Mouse (Mus musculus): ENCODE data around the gene Megf11. TPM values are rescaled to one million over a fixed set of nuclear protein-coding genes. Genes with fewer than 3 reads are reported as not detected.

Megf11 gene
- polyA plus RNA-seq, 1 experiment from 2014 or later = 17.8 TPM

GRCm38 (mm10) chr9:64594442-64594841 lies 209.0 kb downstream of the Megf11 start:
- ATAC-seq (ENCODE audit: low FRiP score) = no peak

DNA sequence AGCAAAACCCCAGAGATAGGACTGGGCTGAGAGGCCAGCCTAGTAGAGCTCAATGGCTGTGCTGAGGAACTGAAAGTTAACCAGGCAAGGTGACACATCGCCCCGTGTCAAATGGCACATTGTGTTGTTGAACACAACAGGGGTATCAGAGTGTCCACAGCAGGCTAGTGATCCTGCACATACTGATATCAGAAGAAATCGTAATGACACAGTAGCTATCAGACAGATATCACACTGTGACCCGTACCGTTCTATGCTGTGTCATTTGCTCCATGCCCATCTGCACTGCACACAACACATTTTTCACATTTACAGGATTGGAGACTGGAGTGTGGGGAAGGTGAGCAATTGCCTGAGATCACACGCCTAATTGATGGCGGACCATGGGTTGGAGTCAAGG lies 213.0 kb downstream of the Megf11 start:
- no peaks in the 10 kb centered on the region; the same call in 1 of the 2 replicates for H3K27me3 ChIP-seq (replicated peaks)
- H3K36me3 ChIP-seq = no peaks in the 10 kb centered on the region
- no peak overlapping the region for H3K27ac ChIP-seq (replicated peaks)
- no peak overlapping the region for H3K4me2 ChIP-seq
- 95% methylated on average over 7 of the region's 7 CpGs for WGBS
- H3K4me3 ChIP-seq (replicated peaks) = no peak overlapping the region
- no peak overlapping the region for H3K9ac ChIP-seq (replicated peaks)
- no peak for ATAC-seq (ENCODE audit: low FRiP score)
- H3K4me1 ChIP-seq = peaks cover 15% of the 10 kb centered on the region
- H3K9me3 ChIP-seq (replicated peaks) = no peaks in the 10 kb centered on the region

More at GRCm38 (mm10) chr9:64594442-64594841, 209.0 kb downstream of the Megf11 start:
- H3K4me3 ChIP-seq (replicated peaks) = no peak overlapping the region
- H3K4me2 ChIP-seq = no peak overlapping the region
- H3K36me3 ChIP-seq = no peaks in the 10 kb centered on the region
- peaks cover 3% of the 10 kb centered on the region; the same call in 1 of the 2 replicates for H3K27me3 ChIP-seq (replicated peaks)
- WGBS = 54% methylated on average over 8 of the region's 8 CpGs
- H3K27ac ChIP-seq (replicated peaks) = no peak overlapping the region
- H3K4me1 ChIP-seq = peaks cover 20% of the 10 kb centered on the region
- no peak overlapping the region for H3K9ac ChIP-seq (replicated peaks)
- H3K9me3 ChIP-seq (replicated peaks) = no peaks in the 10 kb centered on the region

- Histone ChIP-seq H3K4me3 (replicated peaks) (no peak overlapping the region), H3K4me1 (peaks cover 27% of the 10 kb centered on the region), H3K9me3 (replicated peaks) (no peaks in the 10 kb centered on the region), H3K9ac (replicated peaks) (no peak overlapping the region), H3K27ac (replicated peaks) (no peak overlapping the region), H3K27me3 (replicated peaks) (no peaks in the 10 kb centered on the region; the same call in 1 of the 2 replicates), H3K36me3 (no peaks in the 10 kb centered on the region), H3K4me2 (no peak overlapping the region)
- WGBS = 88% methylated on average over 2 of the region's 2 CpGs
- ATAC-seq (ENCODE audit: low FRiP score) = no peak
Observed at GRCm38 (mm10) chr9:64600731-64601130, 215.3 kb downstream of the Megf11 start.

DNA sequence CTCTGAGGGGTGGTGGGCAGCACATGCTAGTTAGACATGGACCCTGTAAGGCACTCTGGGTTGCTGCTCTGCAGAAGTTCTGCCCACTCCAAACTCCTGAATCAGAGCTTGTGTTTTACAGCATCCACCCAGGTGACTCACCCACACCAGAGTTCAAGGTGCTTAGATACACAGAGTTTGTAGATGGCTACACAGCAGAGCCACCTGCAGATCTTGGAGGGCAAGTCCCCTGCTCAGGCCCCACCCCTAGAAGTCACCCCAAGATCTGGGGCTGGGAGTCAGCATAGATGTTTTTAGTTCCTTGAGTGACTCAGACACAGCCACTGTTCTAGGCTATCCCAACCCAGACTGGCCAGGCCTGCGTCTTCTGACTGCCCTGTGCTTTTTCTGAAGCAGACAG lies 217.5 kb downstream of the Megf11 start:
- no peaks in the 10 kb centered on the region for H3K36me3 ChIP-seq
- no peaks in the 10 kb centered on the region; the same call in 1 of the 2 replicates for H3K27me3 ChIP-seq (replicated peaks)
- ATAC-seq (ENCODE audit: low FRiP score) = no peak
- H3K4me2 ChIP-seq = no peak overlapping the region
- H3K4me1 ChIP-seq = peaks cover 45% of the 10 kb centered on the region
- H3K9ac ChIP-seq (replicated peaks) = no peak overlapping the region
- no peak overlapping the region for H3K27ac ChIP-seq (replicated peaks)
- WGBS = 81% methylated on average over 1 of the region's 1 CpGs
- H3K4me3 ChIP-seq (replicated peaks) = no peak overlapping the region
- no peaks in the 10 kb centered on the region for H3K9me3 ChIP-seq (replicated peaks)

DNA sequence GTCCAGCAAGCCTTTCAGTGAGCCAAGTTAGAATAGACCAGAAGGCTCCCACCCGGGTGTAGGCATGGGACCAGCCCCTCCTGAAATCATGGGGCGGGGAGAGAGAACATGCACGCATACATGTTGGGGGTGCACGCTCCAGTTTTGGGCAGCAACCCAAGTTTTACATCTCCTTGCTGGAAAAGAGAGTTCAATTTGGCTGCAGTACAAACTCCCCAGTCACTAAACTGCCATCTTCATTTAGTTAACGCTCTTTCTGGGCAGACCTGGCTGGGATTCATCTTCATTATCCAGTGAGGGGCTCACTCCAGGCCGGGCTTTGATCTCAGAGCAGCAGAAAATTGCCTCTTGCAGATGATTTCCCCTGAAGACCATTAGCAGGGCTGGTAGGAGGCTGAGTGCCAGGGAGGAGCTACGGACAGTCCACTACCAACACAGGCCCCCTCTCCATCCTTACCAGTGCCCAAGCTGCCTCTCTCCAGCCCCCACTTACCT lies 218.8 kb downstream of the Megf11 start:
- no peaks in the 10 kb centered on the region for H3K36me3 ChIP-seq
- H3K9ac ChIP-seq (replicated peaks) = no peak overlapping the region
- peaks cover 49% of the 10 kb centered on the region for H3K4me1 ChIP-seq
- H3K4me2 ChIP-seq = no peak overlapping the region
- H3K4me3 ChIP-seq (replicated peaks) = no peak overlapping the region
- H3K9me3 ChIP-seq (replicated peaks) = no peaks in the 10 kb centered on the region
- 32% methylated on average over 7 of the region's 7 CpGs for WGBS
- ATAC-seq (ENCODE audit: low FRiP score) = peak; percentile 49
- peak overlapping the region; percentile 58 for H3K27ac ChIP-seq (replicated peaks)
- H3K27me3 ChIP-seq (replicated peaks) = peaks cover 4% of the 10 kb centered on the region; the same call in 1 of the 2 replicates

GRCm38 (mm10) chr9:64605077-64605714 lies 219.8 kb downstream of the Megf11 start:
- peaks cover 53% of the 10 kb centered on the region for H3K4me1 ChIP-seq
- no peaks in the 10 kb centered on the region for H3K9me3 ChIP-seq (replicated peaks)
- peak; percentile 21; the same call in 1 of the 2 replicates for ATAC-seq (ENCODE audit: low FRiP score)
- peak overlapping the region; percentile 61 for H3K27ac ChIP-seq (replicated peaks)
- H3K4me2 ChIP-seq = no peak overlapping the region
- no peak overlapping the region for H3K4me3 ChIP-seq (replicated peaks)
- 57% methylated on average over 14 of the region's 14 CpGs for WGBS
- no peak overlapping the region for H3K9ac ChIP-seq (replicated peaks)
- H3K27me3 ChIP-seq (replicated peaks) = 0 out of 2 replicates have a peak, but pooled peaks cover 4% of the 10 kb centered on the region
- no peaks in the 10 kb centered on the region for H3K36me3 ChIP-seq

DNA sequence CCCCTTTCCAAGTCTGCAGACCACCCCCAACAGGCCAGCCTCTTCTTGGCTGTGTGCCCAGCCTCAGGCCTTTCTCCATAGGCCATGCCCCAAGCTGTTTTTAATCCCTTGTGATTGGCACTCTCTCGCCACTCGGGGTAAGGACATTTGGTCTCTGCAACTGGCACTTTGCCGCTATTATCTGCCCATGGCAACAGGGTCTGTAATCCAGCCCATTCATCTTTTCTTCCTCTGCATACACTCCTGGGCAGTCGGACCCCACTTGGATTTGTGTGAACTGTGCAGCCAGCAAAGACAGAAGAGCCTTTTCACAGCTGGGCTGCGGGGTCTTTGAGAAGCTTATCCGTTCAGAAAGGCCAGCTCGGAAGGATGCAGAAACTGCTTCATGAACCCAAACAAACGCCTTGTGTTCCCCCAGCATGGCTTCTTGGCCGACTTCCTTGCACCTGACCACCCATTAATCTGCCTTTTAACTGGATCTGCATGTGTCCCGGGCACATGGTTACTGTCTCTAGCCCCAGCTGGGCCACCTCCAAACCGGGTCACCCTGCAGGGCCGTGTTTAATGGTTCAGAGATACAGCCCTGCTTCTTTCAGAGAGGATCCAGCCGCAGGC lies 220.4 kb downstream of the Megf11 start:
- H3K4me1 ChIP-seq = peaks cover 48% of the 10 kb centered on the region
- no peaks in the 10 kb centered on the region for H3K36me3 ChIP-seq
- 0 out of 2 replicates have a peak, but pooled peaks cover 4% of the 10 kb centered on the region for H3K27me3 ChIP-seq (replicated peaks)
- no peak overlapping the region for H3K4me2 ChIP-seq
- H3K9me3 ChIP-seq (replicated peaks) = no peaks in the 10 kb centered on the region
- H3K9ac ChIP-seq (replicated peaks) = no peak overlapping the region
- H3K4me3 ChIP-seq (replicated peaks) = no peak overlapping the region
- H3K27ac ChIP-seq (replicated peaks) = peak overlapping the region; percentile 61
- peak; percentile 80 for ATAC-seq (ENCODE audit: low FRiP score)
- WGBS = 19% methylated on average over 13 of the region's 13 CpGs

- no peak for ATAC-seq (ENCODE audit: low FRiP score)
- H3K36me3 ChIP-seq = no peaks in the 10 kb centered on the region
- no peak overlapping the region for H3K4me2 ChIP-seq
- H3K4me3 ChIP-seq (replicated peaks) = no peak overlapping the region
- no peaks in the 10 kb centered on the region for H3K9me3 ChIP-seq (replicated peaks)
- H3K27me3 ChIP-seq (replicated peaks) = 0 out of 2 replicates have a peak, but pooled peaks cover 4% of the 10 kb centered on the region
- peak overlapping the region; percentile 61; the same call in 1 of the 2 replicates for H3K27ac ChIP-seq (replicated peaks)
- H3K9ac ChIP-seq (replicated peaks) = no peak overlapping the region
- H3K4me1 ChIP-seq = peaks cover 59% of the 10 kb centered on the region
- WGBS = 89% methylated on average over 1 of the region's 1 CpGs
Observed at GRCm38 (mm10) chr9:64607049-64607448, 221.6 kb downstream of the Megf11 start.

DNA sequence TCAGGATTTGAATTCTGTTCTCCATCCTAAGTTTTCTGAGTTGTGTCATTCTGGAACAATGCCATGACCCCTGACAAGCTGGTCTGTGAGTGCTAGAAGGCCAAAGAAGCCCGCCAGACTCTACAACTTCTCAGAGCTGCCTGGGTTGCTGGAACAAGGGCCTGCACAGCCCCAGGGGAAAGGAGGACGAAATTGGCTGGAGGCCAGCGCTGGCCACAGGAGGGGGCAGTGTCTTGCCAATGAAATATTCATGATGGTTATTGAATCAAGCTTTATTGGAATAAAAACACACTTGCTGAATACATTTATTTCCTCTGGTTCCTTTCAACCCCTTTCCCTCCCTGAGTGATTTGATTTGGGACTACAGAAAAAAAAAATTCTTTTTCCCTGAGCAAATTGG lies 224.1 kb downstream of the Megf11 start:
- H3K36me3 ChIP-seq = no peaks in the 10 kb centered on the region
- no peak overlapping the region for H3K4me2 ChIP-seq
- WGBS = 23% methylated on average over 3 of the region's 3 CpGs
- H3K4me3 ChIP-seq (replicated peaks) = no peak overlapping the region
- H3K9me3 ChIP-seq (replicated peaks) = no peaks in the 10 kb centered on the region
- no peak overlapping the region for H3K9ac ChIP-seq (replicated peaks)
- H3K4me1 ChIP-seq = peaks cover 59% of the 10 kb centered on the region
- H3K27ac ChIP-seq (replicated peaks) = 0 out of 2 replicates have a peak overlapping the region, but pooled peaks have one; percentile 41
- no peak for ATAC-seq (ENCODE audit: low FRiP score)
- 0 out of 2 replicates have a peak, but pooled peaks cover 4% of the 10 kb centered on the region for H3K27me3 ChIP-seq (replicated peaks)

DNA sequence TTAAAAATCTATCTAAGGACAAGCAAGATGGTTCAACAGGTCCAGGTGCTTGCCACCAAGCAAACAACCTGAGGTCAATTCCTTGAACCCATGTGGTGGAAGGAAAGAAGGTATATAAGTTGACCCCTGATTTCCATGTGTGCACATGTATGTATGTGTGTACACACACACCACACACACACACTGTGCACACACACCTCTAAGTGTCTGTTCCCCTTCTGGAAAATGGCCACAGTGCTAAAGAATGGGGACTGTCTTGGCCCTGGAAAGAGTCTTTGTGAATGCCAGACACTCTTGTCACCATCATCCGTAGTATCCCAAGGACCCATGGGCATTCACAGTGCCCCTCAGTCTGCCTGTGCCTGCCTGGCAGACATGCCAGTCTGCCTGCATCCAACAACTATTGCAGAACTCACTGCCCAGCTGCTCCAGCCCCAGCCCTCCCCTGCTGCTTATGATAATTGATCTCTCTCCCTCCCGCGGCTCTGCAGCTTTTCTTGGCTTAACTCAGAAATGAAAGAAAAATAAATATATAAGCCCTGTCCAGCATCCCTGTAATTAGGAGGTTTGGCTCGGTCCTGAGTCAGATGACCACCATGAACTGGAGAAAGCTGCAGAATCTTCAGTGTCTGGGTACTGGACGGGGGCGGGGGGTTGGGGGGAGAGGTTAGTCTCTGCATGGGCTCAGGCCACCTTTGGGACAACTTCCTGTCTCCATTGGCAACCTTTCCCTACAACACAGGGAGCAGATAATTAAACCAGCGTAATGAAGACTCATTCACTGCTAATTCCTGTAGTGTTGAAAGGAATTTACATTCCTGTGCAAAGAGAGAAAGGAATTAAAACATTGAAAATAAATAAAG lies 226.9 kb downstream of the Megf11 start:
- WGBS = 6% methylated on average over 7 of the region's 7 CpGs
- ATAC-seq (ENCODE audit: low FRiP score) = peak; percentile 45; the same call in 1 of the 2 replicates
- no peaks in the 10 kb centered on the region for H3K36me3 ChIP-seq
- H3K4me3 ChIP-seq (replicated peaks) = no peak overlapping the region
- H3K27ac ChIP-seq (replicated peaks) = peak overlapping the region; percentile 67
- 0 out of 2 replicates have a peak, but pooled peaks cover 8% of the 10 kb centered on the region for H3K27me3 ChIP-seq (replicated peaks)
- H3K9me3 ChIP-seq (replicated peaks) = no peaks in the 10 kb centered on the region
- H3K9ac ChIP-seq (replicated peaks) = 0 out of 2 replicates have a peak overlapping the region, but pooled peaks have one; percentile 14
- peaks cover 33% of the 10 kb centered on the region for H3K4me1 ChIP-seq
- H3K4me2 ChIP-seq = peak overlapping the region; percentile 27

- H3K27me3 ChIP-seq (replicated peaks) = 0 out of 2 replicates have a peak, but pooled peaks cover 8% of the 10 kb centered on the region
- peak overlapping the region; percentile 27 for H3K4me2 ChIP-seq
- H3K4me1 ChIP-seq = peaks cover 28% of the 10 kb centered on the region
- WGBS = 39% methylated on average over 7 of the region's 7 CpGs
- H3K36me3 ChIP-seq = no peaks in the 10 kb centered on the region
- peak overlapping the region; percentile 67 for H3K27ac ChIP-seq (replicated peaks)
- no peaks in the 10 kb centered on the region for H3K9me3 ChIP-seq (replicated peaks)
- ATAC-seq (ENCODE audit: low FRiP score) = no peak
- no peak overlapping the region for H3K9ac ChIP-seq (replicated peaks)
- H3K4me3 ChIP-seq (replicated peaks) = no peak overlapping the region
Observed at GRCm38 (mm10) chr9:64612984-64613649, 227.7 kb downstream of the Megf11 start.

All from neural tube, embryonic 15.5 days (tissue).